Mouse (Mus musculus) CD4-positive helper T cell, adult 2 months (primary cell): ENCODE measurements around the gene Rmnd1.

Experiments
- DNase-seq: peaks from one replicate; pipeline ENCODE4 v3.0.0-alpha.2; 2012; ENCODE audit warnings: low read depth, missing footprints, low spot score

The Rmnd1 gene

DNA sequence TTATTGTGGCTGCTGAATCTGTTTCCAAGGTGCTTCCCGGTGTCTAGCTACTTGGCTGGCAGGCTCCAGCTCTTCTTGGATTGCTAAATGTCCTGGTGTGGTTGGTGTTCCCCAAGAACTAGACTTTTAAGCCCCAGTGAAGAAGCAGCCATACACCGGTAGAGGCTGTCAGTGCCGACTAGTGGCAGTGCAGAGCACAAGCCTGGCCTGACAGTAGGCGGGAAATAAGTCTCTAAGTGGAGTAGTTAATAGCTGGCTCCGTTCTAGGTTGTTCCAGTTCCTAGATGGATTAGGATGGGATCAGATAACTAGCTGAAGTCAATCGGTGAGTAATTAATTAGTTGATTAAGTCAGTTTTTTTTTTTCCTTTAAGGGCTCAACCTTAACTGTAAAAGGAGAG, 40.3 kb downstream of the Rmnd1 start:
- DNase-seq = peak; percentile 47

DNA sequence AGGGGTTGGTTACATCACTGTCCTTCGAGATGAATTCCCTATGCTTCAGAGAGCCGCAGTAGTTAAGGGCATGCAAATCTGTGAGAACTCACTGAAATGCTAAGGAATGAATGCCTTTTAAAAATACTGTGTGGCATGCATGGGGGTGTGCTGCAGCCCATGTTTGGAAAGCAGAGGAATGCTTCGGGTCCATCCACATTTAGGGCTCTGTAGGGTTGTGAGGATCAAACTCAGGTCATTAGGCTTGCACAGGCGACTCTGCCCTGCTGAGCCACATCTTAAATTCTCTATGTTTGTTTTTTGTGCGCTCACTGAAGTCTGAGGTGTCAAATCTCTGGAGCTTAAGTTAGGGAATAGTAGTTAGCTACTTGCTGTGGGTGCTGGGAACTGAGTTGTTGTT, 41.1 kb downstream of the Rmnd1 start:
- no peak for DNase-seq

DNA sequence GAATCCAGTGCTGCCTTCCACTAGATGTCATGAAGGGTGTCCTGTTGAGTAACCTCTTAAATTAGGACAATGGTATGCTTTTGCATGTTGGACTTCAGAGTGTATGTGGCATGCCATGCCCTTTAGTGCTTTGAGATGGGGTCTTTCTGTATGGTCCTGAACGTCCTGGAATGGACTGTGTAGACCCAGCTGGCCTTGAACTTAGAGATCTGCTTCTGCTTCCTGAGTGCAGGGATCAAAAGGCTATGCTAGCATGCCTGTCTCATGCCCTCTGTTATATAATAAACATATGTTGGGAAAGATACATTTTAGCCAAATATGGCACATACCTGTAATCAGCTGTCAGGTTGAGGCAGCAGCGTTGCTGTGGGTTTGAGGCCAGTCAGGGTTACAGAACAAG, 41.6 kb downstream of the Rmnd1 start:
- no peak for DNase-seq

DNA sequence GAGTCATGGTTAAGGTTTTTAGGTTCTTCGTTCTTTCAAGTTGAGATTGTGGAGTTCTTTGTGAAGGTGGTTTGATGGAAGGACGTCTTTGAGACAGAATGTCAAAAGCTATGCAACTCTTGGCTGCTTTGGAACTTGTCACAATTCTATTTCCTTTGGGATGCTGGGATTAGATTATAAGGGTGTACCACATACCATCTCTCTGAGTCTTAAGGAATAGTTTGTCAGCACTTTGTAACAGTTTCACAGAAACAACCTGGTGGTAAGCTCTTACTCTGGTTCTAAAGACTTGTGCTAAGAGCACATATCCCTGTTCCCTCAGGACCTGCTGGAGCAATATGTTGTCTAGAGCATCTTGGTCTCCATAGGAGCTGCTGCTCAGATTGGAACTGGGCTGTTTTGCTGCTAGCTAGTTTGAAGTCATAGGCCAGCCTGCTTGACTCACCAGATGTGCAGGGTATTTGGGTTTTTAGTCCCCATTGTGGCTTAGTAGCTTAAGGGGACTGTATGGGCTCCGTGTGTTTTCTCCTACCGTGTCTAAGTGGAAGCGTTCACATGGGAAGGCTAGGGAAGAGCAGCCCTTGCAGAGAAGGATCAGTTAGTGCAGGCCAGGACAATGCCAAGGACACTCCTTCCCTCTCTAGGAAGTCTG, 42.6 kb downstream of the Rmnd1 start:
- DNase-seq = no peak

DNA sequence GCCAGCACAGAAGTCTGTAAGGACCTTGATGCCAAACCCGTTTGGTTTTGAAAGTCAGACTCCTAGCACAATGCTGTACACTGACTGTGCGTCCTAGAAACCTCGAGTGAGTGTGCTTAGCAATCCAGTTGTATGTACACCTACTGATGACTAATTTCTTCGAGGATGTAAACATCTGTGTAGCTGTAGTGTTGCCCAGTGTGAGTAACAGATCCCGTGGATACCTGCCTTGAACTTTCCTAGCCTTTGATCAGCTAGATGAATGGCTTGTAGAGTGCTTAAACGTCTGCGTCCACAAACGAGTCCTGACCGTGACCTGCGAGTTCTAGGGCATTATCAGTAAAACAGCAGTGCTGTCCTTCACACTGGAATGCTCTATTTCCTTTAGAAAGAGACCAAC, 43.2 kb downstream of the Rmnd1 start:
- peak; percentile 40 for DNase-seq

DNA sequence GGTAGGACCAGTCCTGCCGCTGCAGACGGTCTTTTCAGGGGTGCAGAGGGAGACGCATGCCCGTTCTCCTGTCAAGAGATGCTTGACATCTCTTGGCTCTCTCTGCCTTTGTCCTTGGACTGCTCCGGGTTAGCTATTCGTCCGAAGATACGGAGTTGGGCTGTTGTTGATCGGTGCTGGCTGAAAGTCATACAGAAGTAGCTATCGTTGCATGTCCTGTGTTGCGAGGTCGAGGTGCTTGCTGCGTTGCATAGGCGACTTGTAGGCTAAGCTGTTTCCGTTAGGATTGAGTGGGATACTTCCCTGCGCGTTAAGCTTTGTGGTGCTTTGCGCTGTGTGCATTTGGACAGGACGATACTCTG, 43.8 kb downstream of the Rmnd1 start:
- DNase-seq = no peak

DNA sequence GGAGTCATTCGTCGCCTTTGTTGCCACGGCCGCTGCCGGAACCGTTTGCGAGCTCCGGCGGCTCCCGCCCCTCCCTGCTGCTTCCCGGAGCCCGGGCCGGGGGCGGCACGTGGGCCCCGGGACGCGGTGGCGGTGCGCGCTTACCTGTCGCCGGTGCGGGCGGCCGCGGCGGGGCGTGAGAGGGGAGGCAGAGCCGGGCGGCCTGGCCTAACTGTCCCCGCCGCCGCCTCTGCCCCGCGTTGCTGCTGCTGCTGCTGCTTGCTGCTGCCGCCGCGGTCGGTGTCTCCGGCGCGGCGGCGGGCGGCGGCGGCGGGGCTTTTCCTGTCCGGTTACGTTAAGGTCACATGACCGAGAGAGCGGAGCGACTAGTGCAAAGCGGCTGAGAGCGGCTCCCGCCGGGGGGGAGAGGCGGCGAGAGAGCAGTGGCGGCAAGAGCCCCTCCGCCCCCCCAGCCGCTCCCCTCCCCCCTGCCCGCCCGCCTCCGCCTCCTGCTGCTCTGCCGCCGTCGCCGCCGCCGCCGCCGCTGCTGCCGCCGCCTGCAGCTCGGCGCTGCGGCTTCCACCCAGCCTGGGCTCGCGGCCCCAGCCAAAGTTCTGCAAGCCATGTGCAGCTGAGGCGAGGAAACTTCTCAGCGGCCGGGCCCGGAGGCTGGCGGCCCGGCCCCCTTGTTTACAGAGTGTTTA, 44.3 kb downstream of the Rmnd1 start, which contains the start of gene Zbtb2:
TSS of gene Zbtb2 (minus strand) at position 408 of the 683 bp plus-strand sequence.
- peak; percentile 82 for DNase-seq

DNA sequence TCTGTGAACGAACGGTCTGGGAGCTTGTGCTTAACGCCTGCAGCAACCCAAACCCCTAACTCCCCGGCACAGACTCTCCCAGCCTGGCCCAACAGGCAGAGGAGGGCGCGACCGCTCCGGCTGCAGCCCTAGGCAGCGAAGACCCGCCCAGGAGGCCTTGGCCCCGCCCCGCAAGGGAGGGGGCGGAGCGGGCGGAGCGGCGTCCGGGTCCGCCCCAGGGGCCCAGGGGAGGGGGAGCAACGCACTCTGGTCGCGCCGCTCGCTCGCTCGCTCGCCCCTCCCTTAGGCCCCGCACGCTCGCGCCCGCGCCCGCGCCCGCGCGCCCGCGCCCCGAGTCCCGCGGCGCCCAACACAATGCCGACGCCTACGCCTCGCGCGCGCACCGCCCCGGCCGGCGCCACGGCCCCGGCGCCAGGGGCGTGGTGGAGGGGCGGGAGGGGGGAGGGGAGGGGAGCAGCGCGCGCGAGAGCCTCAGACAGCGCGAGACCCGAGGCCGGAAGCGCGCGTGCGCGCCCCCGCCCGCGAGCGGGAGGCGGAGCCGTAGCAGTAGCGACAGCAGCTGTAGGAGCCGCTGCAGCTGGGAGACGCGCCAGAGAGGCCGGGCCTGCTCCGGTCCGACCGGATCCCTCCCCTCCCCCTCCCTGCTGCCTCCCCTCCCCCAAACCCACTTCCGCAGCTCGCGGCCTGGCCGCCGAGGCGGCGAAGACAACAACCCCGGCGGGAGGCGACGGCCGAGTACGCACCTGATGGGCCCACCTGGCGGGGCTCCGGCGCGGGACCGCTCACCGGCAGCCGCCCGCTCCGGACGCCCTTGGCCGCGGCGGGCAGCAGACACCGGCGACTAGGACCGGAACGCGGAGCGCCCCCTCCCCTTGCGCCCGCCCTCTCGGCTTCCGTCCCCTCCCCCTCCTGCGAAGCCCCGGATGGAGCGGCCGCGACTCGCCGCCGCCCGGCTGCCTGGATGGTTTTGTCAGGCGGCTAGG, 45.3 kb downstream of the Rmnd1 start:
- peak; percentile 98 for DNase-seq

DNA sequence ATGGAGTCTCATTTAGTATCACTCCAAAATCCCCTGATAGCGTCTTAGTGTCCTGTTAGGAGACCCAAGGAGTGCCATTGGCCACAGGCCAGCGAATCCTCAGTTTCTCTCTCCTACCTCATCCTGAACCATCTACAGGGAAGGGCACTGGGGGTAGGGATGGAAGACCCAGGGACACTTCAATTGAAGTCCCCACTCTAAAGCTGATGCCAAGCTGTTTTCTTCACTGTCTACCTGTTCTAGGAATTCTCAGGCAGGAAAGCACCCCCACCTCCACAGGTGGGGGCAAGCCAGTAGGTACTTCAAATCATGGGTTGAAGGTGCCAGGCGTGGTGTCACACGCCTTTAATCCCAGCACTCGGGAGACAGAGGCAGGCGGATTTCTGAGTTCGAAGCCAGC, 47.9 kb downstream of the Rmnd1 start:
- no peak for DNase-seq

DNA sequence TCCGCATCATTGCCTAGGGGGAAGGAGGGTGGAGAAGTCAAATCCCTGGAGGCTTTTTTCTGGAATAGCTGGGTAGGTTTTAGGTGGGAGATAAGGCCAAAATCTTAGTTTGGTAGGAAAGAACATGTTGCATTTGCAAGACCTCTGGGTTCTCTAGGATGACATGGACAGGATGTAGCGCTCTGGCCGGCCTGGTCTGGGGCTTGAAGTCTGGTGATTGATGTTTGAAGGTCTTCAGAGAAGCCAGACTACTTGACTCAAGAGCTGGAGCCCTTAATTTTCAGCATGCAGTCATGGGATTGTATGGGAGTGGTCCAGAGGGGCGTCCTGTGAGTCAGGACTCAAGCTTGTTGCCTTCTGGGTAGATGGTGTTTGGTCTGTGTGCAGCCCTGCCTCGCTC, 51.4 kb downstream of the Rmnd1 start:
- DNase-seq = no peak

DNA sequence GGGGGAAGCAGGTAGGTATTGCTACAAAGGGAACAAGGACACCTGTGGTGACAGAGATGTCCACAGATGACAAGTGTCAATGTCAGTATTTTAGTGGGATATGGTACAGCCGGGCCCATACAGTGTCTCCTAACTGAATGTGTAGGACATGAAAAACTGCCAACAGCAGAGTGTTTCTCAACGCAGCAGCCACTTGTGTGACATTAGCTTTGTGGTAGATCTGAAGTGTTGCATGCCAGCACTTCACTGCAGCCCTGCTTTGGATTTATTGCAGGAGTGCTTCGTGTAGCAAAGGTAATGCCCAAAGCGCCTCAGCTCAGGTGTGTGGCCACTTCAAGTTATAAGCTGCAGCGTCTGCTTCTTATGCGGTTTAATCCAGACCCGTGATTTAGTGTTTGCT, 55.3 kb downstream of the Rmnd1 start:
- no peak for DNase-seq

DNA sequence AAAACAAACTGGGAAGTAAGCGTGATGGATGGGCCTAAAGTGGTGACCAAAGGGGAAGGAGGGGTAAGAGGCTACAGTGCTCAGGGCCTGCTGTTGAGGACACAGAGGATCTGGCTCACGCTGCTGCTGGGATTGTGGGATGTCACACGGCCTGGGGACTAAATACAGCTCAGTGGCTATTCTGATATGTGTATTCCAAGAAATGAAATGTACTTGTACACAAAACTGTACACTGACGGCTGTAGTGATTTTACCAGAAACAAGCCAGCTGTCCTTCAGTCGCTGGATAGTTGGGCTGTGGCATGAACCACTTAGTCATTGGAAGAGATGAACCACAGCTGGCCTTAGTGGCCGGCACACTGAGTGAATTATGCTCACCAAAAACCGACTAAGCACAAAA, 55.7 kb downstream of the Rmnd1 start:
- no peak for DNase-seq

DNA sequence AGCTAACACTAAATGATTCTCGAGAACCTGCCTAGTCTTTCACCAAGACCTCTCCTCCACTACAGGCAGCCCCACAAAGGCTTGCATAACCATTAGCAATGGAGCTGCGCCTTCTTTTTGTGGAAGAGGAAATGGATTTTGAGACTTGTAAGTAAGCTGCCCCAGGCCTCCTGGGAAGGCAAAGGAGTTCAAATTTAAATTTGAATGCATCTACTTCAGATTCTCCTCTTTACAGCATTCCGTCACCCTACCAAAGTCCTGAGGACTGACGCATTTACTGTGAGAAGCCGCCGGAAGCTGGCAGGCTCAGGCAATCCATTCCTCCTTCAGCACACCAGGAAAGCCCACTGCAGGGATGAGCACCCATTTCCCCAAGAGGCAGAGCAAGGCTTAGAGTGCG, 56.9 kb downstream of the Rmnd1 start:
- no peak for DNase-seq

DNA sequence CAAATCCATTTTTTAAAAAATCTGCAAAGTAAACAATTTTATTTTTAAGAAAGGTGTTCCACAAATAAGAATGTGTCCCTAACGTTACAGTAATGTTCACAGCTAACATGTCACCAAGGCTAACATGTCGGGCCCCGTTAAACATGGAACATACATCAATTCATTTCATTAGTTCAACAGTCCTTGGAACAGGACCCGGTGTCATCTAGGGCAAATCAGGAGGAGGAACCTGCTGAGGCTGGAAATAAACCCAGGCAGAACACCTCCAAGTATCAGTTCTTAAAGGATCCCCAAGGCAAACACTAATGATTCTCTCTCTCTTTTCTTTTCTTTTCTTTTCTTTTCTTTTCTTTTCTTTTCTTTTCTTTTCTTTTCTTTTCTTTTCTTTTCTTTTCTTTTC, 57.5 kb downstream of the Rmnd1 start:
- no peak for DNase-seq

DNA sequence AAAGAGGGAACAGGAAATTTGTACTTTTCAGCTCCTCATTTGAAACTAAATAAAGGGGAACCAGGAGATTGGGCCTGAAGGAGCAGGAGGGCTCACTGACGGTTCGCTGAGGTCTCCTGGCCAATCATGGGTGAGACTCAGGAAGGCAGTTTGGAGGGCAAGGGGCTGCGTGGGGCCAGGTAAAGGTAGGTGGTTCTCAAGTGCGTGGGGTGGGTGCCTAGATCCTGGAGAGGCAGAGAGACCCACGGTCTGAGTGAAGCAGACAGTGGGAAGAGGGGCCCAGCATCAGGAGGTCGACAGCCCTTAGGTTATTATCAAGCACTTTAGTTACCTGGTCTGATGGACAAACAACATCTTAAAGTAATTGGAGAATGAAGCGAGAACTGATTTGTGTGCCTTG, 57.9 kb downstream of the Rmnd1 start:
- no peak for DNase-seq

DNA sequence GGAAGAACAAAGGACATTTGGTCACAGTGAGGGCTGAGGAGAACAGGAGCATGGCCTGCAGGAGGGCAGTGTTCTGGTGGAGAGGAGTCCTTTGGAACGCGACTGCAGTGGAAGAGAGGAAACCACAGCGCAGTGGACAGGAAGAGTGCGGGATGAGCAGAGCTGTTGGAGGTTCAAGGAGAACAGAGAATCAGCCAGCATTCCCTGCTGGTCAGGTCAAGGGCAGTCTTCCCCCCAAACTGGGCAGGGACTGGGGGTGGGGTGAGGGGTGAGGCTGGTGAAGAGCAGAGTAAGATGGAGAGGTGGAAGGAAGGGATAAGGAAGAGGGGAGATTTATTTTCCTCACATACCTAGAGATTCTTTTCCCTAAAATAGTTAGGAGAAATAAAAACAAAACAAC, 58.6 kb downstream of the Rmnd1 start:
- no peak for DNase-seq

DNA sequence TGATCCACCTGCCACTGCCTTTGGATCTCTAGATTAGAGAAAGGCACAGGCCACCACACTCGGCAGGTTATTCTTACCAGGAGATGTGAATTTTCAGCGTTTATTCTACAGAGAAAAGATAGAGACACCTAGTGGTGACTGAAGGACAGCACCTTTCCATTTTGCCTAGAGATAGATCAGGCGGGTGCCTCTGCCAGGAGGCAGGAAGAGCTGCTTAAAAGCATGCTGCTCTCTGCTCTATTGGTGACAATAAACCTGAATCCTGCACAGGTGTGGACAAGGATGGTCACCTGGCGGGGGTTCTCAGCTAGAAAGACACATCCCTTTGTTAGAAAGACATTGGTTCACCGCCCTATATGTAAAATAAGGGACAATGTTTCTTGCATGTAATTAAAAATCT, 60.2 kb downstream of the Rmnd1 start:
- peak; percentile 57 for DNase-seq

DNA sequence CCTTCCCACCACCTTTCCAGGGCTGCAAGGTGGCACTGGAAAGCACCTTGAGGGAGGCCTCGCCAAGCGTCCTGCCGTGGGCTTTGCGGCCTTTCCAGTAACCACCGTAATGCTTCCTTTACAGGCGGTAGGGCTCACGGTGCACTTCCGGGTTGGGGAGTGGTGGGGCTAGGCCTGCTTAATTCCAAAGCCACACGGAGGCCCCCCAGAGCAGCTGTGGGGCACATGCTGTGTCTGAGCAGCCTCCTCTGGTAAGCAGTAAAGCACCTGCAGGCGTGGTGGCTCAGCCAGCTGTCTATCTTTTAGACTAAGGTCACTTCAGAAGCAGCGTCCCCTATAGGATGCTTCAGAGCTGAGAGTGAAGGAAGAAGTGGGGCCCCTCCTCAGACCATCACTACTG, 62.1 kb downstream of the Rmnd1 start:
- no peak for DNase-seq

DNA sequence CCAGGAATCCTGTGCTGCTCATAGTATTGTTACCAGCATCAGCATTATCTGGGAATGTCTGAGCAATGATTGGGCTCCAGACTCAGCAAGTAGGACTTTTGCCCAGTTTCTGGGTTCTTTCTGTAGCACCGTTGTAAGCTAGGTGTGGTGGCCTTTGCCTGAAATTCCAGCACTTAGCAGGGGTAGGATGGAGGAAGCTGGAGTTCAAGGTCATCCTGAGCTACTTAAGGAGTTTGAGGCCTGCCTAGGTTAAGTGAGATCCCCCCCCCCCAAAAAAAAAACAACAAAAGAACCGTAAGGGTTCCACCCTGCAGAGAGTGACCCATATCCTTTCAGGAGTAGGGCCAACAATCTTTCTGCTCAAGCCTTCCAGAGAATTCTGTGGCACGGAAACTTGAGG, 67.6 kb downstream of the Rmnd1 start:
- no peak for DNase-seq

DNA sequence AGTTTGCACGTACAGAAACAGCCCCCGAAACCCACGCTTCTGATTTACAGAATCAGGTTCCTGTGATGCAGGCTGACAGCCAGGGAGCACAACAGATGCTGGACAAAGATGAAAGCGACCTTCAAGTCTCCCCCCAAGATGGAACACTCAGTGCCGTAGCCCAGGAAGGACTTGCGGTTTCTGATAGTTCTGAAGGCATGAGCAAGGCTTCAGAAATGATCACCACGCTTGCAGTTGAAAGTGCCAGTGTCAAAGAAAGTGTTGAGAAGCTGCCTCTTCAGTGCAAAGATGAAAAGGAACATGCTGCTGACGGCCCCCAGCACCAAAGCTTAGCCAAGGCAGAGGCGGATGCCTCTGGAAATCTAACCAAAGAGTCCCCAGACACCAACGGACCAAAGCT, 74.8 kb downstream of the Rmnd1 start:
- peak; percentile 72 for DNase-seq

DNA sequence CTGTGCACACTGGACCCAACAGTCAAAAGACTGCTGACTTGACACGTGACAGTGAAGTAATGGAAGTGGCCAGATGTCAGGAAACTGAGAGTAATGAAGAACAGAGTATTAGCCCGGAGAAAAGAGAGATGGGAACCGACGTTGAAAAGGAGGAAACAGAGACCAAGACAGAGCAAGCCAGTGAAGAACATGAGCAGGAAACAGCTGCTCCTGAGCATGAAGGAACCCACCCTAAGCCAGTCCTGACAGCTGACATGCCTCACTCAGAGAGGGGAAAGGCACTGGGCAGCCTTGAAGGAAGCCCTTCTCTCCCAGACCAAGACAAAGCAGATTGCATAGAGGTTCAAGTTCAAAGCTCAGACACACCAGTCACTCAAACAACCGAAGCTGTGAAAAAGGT, 75.5 kb downstream of the Rmnd1 start:
- peak; percentile 21 for DNase-seq

DNA sequence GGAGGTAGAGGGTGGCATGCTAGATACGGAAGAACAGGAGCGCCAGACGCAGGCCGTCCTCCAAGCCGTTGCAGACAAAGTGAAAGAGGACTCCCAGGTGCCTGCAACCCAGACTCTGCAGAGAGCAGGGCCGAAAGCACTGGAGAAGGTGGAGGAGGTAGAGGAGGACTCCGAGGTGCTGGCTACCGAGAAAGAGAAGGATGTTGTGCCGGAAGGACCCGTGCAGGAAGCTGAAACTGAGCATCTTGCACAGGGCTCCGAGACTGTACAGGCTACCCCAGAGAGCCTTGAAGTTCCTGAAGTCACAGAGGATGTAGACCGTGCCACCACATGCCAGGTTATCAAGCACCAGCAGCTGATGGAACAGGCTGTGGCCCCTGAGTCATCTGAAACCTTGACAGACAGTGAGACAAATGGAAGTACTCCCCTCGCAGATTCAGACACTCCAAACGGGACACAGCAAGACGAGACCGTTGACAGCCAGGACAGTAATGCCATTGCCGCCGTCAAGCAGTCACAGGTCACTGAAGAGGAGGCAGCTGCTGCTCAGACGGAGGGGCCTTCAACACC, 76.2 kb downstream of the Rmnd1 start:
- peak; percentile 65 for DNase-seq
